Mouse (Mus musculus) cerebellum, adult 9-10 months (tissue): ENCODE data around the gene Mpv17.

ENCODE experiments used
- DNase-seq: peaks from one replicate; pipeline ENCODE4 v3.0.0; 2022

Gene Mpv17

GRCm38 (mm10) chr5:31154152-31154553 is at the start of gene Mpv17:
Gene Mpv17, minus strand, starts transcription at chr5:31154251.
- DNase-seq = peak; percentile 88

- no peak for DNase-seq
These were observed 48.9 kb upstream of the Mpv17 start for GRCm38 (mm10) chr5:31202933-31203332.

GRCm38 (mm10) chr5:31201742-31202590 is 47.9 kb upstream of the Mpv17 start, which contains the start of gene Zfp513:
Gene Zfp513, minus strand, starts transcription at chr5:31202303.
- peak; percentile 98 for DNase-seq

GRCm38 (mm10) chr5:31201042-31201741 is 47.1 kb upstream of the Mpv17 start:
- no peak for DNase-seq

GRCm38 (mm10) chr5:31200327-31200768 is 46.3 kb upstream of the Mpv17 start:
- no peak for DNase-seq

- DNase-seq = no peak
These were observed 45.8 kb upstream of the Mpv17 start for GRCm38 (mm10) chr5:31199893-31200292.

GRCm38 (mm10) chr5:31199321-31199892 is 45.4 kb upstream of the Mpv17 start:
- DNase-seq = no peak

GRCm38 (mm10) chr5:31198616-31199320 is 44.7 kb upstream of the Mpv17 start:
- DNase-seq = no peak

GRCm38 (mm10) chr5:31198170-31198569 is 44.1 kb upstream of the Mpv17 start:
- DNase-seq = no peak

GRCm38 (mm10) chr5:31197072-31197471 is 43.0 kb upstream of the Mpv17 start:
- DNase-seq = no peak

- DNase-seq = no peak
These were observed 42.2 kb upstream of the Mpv17 start for GRCm38 (mm10) chr5:31196207-31196606.

- no peak for DNase-seq
These were observed 41.6 kb upstream of the Mpv17 start for GRCm38 (mm10) chr5:31195671-31196070.

GRCm38 (mm10) chr5:31194486-31195485 is 40.7 kb upstream of the Mpv17 start:
- DNase-seq = no peak

- no peak for DNase-seq
These were observed 39.7 kb upstream of the Mpv17 start for GRCm38 (mm10) chr5:31193631-31194281.

GRCm38 (mm10) chr5:31192939-31193630 is 39.0 kb upstream of the Mpv17 start, which contains the start of the genes Snx17 and Eif2b4:
Gene Snx17, plus strand, starts transcription at chr5:31193227.
Gene Eif2b4, minus strand, starts transcription at chr5:31193430.
- DNase-seq = peak; percentile 99

- DNase-seq = no peak
These were observed 38.2 kb upstream of the Mpv17 start for GRCm38 (mm10) chr5:31192045-31192938.

- no peak for DNase-seq
These were observed 36.1 kb upstream of the Mpv17 start for GRCm38 (mm10) chr5:31190201-31190600.

GRCm38 (mm10) chr5:31188223-31188840 is 34.3 kb upstream of the Mpv17 start:
- DNase-seq = no peak

- DNase-seq = no peak
These were observed 29.6 kb upstream of the Mpv17 start for GRCm38 (mm10) chr5:31183678-31184077.
